Mouse (Mus musculus) CD8-positive naive resting alpha-beta T cell, adult 2 months (primary cell): ENCODE measurements at regions not wholly inside any gene's neighbourhood (a gene's known extent, or its start where the extent isn't known, plus 50 kb on each side); places are given as distances from the start of the nearest gene placed in this dataset.
"Not testable (repeated sequence)": the region's sequence is repeated elsewhere in the genome, so short reads cannot be mapped to it uniquely, and the experiment has no call there.

Experiments used
- DNase-seq, 2 experiments: peaks; one replicate each; pipeline ENCODE4 v3.0.0; 2022; ENCODE audit warnings: low read depth in 2 of 2, low spot score in 2 of 2

DNA sequence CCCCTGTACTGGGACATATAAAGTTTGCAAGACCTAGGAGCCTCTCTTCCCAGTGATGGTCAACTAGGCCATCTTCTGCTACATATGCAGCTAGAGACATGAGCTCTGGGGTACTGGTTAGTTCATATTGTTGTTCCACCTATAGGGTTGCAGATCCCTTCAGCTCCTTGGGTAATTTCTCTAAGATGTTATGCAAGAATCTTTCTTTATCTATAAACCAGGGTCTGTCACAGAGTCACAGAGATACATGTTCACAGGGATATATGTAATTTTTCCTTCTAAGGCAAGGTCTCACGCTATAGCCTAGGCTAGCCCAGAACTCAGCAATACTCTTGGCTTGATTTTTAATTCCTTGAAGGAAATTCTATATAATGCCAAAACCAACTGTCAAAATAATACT, 56.9 kb downstream of the Zfp36l1 start:
- DNase-seq: not testable (repeated sequence)

DNA sequence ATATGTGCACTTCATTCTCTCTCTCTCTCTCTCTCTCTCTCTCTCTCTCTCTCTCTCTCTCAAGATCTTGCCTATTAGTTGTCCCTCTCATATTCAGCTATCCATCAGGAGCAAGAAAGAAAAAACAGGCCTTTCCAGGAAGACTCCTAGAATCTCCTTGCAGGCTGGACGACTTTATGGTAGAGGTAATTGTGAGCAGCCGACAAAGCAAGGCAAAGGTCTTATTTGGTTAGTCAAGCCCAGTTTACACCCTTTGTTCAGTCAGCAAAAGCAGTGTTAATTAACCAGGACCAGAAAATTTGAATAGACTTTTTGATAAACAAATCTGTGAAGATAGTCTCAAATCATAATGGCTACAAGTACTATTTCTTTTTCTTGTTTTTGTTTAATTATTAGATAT, 57.4 kb downstream of the Zfp36l1 start:
- no peak for DNase-seq

DNA sequence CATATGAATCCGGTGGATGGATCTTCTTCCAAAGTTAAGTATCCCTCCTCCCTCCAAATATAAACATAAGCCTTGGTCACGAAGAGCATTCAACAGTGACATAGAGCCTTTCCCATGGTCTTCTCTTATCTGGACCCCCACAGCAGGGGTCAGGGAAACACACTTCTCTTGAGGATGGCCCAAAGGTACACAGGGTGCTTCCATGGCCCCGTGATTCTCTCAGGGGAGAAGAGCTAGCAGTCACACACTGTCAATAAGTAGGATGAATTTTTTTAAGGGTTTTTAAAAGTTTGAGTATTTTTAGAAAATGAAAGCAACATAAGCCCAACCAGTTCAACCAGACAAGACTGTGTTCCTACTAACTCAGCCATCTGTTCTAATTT, 58.2 kb downstream of the Zfp36l1 start:
- DNase-seq: no peak

DNA sequence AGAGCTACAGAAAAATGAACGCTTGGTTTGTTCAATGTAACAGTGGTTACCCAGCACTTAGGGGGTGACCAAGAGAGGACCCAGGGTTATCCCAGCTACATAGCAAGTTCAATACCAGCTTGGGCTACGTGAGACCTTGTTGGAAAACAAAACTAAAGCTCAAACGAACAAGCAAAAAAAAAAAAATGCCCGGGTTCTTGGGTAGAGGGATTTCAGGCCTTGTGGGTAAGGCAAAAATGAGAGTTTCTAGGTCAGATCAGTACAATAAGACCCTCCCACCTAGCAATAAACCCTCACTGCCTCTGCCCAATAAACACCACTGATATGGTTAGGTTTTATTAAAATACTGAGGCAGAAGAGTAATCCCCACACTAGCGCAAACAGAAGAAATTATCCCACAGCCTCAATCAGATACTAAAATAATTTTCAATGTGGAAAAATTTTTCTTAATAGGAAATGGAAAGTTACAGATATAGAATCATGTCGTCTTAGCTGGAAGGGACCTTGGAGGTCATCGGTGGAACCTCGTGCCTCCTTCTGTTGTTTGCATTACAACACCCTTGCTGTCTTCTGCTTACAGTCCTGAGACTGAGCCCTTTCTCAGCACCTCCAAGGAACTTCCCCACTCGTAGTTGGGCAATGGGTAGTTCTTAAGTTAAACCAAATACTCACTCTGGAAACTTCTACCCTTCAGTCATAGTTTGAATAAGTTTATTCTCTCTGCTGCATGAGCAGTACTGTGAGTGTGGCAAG, 58.7 kb downstream of the Zfp36l1 start:
- no peak for DNase-seq

DNA sequence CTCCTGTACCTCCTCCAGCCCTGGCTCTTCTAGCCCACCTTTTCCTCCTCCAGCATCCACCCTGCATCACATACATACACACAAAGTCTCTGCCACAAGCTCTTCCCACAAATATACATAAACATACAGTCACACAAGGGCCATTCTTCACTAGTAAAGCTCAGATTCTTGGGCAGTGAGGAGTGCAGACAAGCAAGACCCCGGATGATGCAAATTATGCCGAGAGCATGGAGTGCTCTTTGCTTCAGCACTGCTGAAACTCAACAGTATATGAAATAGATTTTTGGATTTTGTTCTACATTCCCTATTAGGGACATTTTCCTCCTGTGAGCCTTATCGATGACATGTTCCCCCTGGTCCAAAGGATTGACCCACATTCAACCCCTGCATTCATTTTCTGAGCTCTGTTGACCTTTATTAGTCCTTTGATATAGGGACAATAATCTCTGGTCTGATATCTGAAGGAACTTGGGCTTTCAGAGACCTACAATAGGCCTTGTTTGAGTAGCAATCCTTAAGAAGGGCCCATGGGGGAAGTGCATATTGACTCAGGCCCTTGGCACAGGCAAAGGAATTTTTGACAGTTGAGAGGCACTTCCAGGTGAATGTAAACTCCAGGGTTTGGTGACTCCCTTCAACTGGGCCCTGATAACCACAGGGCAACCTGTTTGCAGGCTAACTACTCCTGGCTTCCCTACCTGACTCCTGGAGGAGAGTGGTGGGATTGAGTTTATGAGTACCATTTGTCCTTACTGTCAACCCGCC, 64.4 kb downstream of the Zfp36l1 start:
- DNase-seq: no peak

DNA sequence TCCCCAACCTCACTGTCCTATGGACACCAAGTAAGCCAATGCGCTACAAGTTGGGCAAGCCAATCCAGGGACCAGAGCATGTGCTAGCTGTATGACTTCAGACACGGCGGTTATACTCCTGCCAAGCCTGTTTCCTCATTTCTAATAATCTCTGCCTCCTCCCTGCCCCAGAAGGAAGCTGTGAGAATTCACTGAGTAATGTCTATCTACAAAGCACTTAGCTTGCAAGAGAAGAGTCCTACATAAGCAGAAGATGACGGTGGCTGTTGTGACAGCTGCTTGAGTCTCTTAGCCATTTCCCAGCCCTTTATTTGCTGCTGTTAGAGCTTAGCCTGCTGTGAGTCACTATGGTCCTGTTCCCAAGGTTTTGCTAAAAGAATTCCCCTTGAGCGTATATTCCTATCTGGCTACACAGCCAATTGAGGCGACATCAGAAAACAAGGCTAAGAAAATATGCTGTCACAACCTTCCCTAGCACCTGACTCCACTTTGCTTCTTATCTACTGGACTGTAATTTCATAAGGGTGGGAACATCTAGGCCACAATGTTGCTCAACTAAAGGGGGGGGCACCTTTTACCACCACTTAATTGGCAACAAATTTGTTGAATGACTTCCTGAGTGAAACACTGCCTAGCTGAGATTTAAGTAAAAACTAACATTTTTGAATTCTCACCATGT, 66.0 kb downstream of the Zfp36l1 start:
- no peak for DNase-seq

DNA sequence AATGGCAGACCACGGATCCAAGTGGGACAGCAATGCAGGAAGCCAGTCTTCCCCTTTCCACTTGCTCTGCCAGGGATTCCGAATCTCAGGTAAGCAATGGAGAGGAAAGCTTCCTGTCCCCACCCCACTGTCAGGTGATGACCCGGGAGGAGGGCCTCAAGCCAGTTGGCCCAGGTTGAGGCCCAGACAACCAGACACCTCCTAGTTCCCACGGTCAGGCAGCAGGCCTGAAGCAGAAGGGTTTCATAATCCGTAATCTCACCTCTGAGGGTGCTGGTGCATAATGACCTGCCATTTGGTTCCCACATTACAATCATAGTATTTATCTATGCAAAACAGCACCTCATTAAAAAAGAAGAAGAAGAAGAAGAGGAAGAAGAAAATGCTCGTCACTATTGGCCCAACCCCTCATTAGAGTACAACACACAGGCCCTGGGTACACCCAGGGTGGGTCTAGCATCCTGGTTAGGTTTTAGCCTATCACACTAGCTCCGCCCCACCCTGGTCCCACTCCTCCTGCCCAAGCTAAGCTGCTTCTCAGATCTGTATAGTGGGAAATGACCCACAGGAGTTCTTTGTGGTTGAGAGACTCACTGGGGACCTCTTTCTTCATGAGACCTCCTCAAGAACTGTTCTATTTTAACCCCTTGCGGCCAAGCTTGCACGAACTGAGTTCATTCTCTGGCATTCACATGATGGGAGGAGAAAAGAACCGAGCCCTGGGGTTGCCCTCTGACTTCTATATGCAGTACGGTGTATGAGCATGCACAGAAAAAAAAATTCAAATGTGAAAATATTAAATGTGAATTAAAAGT, 71.1 kb downstream of the Zfp36l1 start:
- DNase-seq: no peak

DNA sequence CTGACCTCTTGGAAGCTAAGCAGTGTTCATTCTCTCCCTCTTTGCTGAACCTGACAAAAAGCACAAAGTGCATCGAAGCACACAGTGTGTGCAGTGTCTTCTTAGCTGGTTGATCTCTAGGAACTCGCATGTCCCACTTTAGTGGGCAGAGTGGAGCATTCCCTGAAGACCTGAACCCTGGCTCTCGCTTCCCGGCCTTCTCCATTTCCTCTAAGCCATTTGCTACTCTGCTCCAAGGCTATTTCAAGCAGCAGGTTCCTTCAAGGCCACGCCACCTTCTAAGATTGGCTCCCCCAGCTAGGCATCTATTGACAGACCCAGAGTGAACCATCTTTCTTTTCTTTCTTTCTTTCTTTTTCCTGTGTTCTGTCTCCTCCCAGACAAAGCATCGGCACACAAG, 71.8 kb downstream of the Zfp36l1 start:
- DNase-seq: no peak

DNA sequence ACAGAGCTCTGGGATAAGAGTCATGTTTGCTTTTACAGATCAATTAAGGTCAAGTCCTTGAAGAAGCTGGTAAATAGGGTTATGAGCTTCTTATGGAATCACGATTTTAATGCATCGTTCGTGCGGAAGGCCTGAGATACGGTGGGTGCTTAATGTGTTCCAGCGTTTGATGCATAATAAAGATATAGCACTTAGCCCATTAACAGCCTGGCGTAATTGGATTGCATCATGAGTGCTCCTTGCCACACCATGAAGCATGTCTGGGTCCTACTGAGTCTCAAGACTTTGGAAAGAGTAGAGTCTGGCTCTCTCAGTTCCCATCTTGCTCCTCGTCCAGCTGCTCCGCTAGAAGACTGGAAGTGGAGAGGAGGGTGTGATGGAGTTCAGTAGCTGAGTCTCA, 72.6 kb downstream of the Zfp36l1 start:
- DNase-seq: no peak

DNA sequence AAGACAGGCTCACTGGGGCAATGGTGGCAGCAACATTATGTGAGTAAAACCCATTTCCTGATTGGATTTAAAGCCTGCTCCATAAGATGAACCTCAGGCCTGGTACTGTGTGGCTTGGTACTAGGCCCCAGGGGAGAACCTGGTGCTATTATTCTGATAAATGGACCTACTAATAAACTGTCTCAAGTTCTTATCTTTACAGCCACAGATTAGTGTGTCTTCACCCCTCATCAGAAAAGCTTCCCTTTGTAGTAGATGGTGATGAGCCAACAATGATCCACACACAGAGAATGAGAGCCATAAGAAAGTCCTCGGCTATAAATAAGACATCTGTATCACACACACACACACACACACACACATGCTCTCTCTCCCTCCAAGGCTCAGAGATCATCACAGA, 73.7 kb downstream of the Zfp36l1 start:
- DNase-seq: no peak

DNA sequence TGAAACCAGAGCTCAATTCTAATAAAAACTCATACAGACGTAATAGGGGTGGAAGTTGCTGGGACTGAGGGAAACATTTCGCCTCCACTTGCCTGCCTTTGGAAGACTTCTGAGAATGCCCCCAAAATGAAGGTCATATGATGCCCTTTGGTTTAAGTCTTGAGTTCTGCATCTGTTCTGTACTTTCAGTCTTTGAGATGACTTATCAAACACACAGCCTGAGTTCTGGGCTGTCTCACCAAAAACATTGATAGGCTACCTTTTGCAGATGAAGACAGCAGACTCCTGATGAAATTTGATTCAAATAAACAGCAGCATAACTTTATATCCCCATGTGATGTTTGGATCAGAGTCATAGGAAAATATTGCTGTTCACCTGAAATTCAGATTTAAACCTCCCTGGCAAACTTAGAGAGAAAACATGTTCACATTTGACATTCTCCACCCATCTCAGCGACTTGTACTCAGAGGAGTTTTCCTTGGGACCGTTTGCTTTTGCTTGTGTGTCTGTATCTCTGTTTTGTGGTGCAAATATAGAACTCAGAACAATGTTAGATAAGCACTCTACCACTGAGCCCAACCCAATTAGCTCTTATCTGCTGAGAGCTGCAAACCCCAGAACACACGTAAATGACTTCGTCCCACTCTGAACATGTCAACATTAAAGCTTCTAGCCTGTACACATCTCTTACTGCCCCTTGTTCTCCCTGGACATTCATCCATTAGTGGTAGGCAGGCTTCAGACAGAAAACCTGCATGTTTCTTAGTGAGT, 77.1 kb downstream of the Zfp36l1 start:
- no peak for DNase-seq

DNA sequence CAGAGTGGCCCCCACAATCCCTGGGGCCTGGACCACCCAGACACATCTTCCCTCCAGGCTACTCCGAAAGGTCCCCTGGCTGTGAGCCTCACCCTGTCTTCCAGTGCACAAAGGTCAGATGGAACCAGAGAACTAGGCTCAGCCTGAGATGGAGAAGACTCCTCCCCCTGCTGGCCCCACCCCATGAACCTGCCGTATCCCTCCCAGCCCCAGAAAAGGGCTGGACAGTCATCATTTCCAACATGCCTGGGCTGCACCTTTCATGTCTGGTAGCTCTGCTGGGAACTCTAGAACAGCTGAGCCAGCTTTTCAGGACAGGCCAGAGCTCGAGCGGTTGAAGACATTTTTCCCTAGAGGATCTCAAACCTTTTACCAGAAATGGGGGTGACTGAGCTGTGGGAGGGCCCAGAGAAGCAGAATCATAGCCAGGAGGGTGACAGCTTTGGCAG, 77.8 kb downstream of the Zfp36l1 start:
- DNase-seq: no peak

DNA sequence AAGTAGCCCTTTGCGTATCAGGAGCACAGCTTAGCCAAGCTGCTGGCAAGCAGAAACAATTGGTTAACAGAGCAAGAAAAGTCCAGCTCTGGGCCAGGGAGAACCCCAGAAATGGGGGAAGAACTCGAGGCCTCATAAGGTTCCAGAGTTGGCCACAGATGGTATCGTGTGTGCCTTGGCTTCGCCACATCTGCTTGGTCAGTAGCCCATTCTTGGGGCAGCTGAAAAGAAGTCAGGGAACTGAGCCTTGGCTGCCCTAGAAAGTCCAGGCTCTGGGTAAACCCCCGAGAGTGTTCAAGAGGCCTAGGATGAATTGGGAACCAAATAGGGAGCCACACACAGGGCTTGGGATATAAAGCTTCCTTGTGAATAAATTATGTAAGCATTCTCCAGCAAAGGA, 78.7 kb downstream of the Zfp36l1 start:
- no peak for DNase-seq

DNA sequence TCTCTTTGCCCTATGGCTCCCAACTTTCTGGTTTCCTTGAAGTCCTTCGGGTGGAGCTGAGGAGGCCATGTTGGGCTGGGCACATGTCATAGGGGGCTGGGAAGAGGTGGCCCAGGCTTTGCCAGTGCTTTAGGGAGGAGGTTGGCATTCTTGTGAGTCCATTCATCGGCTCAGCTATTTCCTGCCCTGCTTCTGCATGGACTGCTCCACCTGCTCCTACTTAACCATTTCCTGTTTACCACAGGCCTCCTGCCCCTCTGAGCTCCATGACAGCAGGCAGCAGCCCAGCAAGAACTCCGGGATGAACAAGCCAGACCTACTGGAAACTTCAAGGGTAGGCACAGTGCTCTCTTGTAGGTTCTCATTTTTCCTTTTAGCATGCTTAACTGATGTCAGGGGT, 80.3 kb downstream of the Zfp36l1 start:
- no peak for DNase-seq

DNA sequence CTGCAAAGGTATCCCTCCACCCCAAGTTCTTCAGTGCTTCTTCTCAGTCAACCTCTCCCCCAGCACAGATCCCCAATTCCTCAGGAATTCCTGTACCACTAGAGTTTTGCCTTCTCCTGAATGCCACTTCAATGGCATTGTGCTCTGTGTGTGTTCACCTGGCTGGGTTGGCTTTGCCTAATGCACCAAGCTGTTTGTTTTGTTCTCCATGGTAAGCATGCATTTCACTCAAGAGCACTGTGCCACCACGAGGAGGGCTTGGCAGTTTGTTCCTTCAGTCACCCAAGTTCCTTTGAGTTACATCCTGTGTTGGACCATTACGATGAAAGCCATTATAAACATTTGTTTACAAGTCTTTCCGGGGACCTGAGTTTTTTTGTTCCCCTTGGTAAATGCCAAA, 84.5 kb downstream of the Zfp36l1 start:
- no peak for DNase-seq

DNA sequence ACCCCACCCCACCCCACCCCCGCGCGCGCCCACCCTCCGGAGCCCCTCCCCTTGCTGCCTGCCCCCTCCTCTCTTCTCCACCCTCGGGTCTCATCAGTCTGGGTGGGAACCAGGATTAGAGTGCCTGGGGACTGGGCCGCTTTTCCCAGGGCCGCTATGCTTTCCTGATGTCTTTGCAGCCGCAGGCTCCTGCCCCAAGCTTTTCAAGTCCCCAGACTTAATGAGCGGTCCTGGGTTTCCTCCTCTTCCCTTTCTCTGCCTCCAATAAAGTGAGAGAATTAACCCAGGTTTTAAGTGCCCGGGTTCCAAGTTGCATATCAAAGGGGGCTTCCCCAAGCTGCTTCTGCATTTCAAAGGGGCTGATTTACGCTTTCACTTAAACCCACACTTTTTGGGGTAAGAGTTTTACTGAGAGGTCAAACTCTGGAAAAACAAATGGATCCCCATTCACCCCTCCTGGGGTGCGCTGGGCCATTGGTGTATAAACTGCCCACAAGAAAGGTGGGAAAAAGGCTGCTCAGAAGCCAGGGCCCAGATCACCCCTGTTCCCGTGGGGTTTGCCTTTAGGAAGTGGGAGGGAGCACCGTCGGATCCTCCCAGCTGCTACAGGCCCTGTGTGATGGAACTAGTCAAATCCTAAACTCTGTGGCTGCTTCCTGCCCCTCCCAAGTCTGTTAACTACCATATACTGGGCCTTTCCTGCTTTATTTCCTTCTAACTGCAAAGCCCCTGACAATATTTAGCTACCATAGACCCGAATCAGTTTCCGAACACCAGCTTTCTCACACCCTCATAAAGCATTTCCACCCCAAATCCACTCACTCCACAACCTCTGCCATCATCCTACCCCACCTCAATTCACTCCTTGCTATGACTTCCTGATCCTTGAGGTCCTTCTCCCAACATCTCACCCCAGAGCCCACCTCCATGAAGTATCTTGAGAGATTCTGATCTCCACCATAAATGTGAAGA, 89.4 kb downstream of the Zfp36l1 start:
- no peak for DNase-seq

DNA sequence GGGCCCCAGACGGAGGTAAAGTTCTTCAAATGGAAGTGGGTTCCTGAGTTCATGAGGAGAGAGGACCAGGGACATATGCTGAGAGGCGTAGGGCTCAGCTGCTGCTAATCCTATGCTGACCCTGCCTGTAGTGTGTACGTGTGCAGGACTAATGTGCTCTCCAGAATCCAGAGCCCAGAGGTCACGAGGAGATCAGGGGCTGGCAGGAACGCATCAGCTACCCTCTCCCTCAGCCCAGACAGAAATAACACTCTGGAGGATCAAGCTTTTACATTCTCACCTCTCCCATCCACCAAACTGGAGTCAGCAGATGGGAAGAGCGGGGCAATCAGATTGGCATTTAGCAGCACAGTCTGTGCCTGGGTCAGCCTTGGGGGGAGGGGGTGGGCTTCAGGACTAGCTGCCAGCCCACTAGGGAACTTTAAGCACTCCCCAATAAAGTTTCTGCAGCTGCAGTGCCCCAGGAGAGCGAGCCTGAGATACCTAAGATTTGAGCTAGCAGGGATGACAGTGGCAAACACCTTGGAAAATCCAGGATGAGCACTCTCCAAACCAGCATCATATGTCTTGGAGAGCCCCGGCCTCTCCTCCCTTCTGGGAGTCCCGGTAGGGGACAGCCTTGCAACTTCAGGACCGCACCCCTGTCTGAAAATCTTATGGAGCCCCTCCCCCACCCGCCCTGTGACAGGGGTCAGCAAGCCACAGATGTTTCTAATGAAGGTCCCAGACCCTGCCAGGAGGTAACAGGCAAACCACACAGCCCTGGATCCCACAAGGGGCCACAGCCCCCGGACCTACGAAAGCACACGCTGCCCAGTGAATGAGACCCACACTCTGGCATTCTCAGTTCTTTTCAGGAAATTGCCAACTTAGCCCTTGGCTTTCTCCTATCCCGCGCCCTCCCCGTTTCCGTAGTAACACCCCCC, 90.4 kb downstream of the Zfp36l1 start:
- DNase-seq: no peak

DNA sequence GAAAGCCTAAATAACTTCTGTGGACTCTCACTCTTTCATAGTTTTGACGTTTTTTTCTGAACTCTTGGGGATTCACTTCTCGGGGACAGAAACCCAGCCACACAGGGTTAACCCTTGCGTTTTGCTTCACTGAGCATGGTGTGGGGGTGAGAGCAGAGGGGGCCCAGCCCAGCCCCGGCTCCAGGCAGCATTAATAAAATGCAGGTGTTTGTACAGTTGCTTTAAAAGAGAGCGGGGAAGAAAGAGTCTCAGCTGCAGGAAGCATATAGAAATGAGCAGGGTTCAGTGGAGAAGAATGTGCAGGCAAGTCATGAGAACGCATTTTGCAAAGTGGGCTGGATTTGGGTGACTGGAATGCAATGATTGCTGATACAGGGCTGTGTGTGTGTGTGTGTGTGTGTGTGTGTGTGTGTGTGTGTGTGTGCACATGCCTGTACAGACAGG, 91.8 kb downstream of the Zfp36l1 start:
- no peak for DNase-seq
